Mouse (Mus musculus): ENCODE measurements at regions not wholly inside any gene's neighbourhood (a gene's known extent, or its start where the extent isn't known, plus 50 kb on each side); places are given as distances from the start of the nearest gene placed in this dataset.

DNA sequence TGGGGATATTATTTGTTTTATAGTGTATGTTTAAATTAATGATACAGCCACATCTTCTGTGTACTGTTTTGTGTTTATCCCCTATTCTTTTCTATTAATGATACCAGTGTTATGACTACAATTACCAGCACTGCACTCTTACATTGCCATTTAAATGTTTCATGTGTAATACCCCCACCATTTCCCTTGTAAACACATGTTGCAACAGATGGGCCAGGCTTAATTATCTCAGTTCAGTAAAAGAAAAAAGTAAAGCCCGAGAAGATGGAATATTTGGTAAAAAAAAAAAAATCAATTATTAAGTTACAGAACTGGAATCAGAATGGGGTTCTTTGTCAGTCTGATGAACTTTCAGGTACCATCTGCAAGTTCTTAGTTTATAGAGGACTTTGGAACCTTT lies 158.3 kb upstream of the Cntn5 start:
- TF ChIP-seq POLR2A (IDR thresholded peaks at IDR 0.05; ENCODE audit: borderline replicate concordance, control insufficient read depth, low read depth, low read length) (no peak), CTCF (IDR thresholded peaks at IDR 0.05; ENCODE audit: control insufficient read depth, insufficient read depth, low read length) (no peak)
